ENCODE assay signal across 35 mouse cellular contexts in the genomic region with DNA sequence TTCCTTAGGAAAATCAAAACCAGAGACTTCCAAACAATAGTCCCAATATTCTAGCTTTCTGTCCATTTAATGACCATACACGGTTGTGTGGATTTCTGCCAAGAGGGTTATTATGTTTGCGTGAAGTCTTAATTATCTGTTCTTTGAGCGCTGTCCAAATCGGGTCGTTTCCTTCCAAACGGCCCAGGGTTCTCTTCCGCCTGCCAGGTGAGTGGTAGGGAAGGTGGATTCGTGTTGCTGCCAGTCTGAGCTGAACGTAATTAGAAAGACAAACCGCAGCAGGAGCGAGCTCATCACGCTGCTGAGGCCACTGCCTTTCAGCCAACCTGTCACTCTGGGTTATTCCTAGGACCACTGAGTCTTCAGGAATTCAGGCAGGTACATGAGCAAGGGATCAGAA. TPM values are rescaled to one million over a fixed set of nuclear protein-coding genes. Genes with fewer than 3 reads are reported as not detected.
DNase-seq lines count a peak whose midpoint lies in the region; ATAC-seq and TF ChIP-seq lines count a peak whose summit lies in the region.
"Had no signal": no experiment of that assay in that cellular context is flagged by ENCODE, and none has a peak within 500 bp of the region (broad histone marks: within the 10 kb centered on the region; RNA-seq: fewer than 3 reads in every experiment).

No protein-coding gene starts in this region.

- H3K27ac ChIP-seq in forebrain, embryonic 14.5 days (ENCODE audit: low read depth, low read length): no peak overlapping the region
- H3K27ac ChIP-seq in forebrain, embryonic 15.5 days (replicated peaks): no peak overlapping the region
- no peak overlapping the region for H3K27ac ChIP-seq in midbrain, embryonic 14.5 days (replicated peaks; ENCODE audit: low read depth, low read length)
- H3K27ac ChIP-seq in midbrain, embryonic 11.5 days (ENCODE audit: low read depth, low read length): no peak overlapping the region
- peak overlapping the region; percentile 48 for H3K27ac ChIP-seq in small intestine, adult 2 months (ENCODE audit: insufficient read depth, low read depth, low read length)
- H3K27ac ChIP-seq: gastrocnemius, adult 2 months; limb, embryonic 13.5 days; lung, embryonic 15.5 days; midbrain, embryonic 12.5 days had no signal

- H3K27me3 ChIP-seq in forebrain, embryonic 14.5 days (replicated peaks; ENCODE audit: control insufficient read depth, insufficient read depth, low read length): no peaks in the 10 kb centered on the region
- no peaks in the 10 kb centered on the region for H3K27me3 ChIP-seq in forebrain, embryonic 15.5 days
- no peaks in the 10 kb centered on the region for H3K27me3 ChIP-seq in midbrain, embryonic 14.5 days (ENCODE audit: control insufficient read depth, insufficient read depth, low read length)
- no peaks in the 10 kb centered on the region for H3K27me3 ChIP-seq in midbrain, embryonic 11.5 days (ENCODE audit: control insufficient read depth, insufficient read depth, low read length)
- H3K27me3 ChIP-seq in small intestine, adult 2 months (ENCODE audit: control insufficient read depth, insufficient read depth, low read length): no peaks in the 10 kb centered on the region
- H3K27me3 ChIP-seq: limb, embryonic 13.5 days; lung, embryonic 15.5 days; midbrain, embryonic 12.5 days had no signal

- WGBS in forebrain, embryonic 14.5 days: 45% methylated on average over 12 of the region's 12 CpGs
- 43% methylated on average over 12 of the region's 12 CpGs for WGBS in forebrain, embryonic 15.5 days
- WGBS in midbrain, embryonic 14.5 days: 69% methylated on average over 12 of the region's 12 CpGs
- 86% methylated on average over 12 of the region's 12 CpGs for WGBS in midbrain, embryonic 11.5 days
- 30% methylated on average over 12 of the region's 12 CpGs for WGBS in small intestine, adult 2 months

- TF ChIP-seq POLR2A in small intestine, adult 2 months (IDR thresholded peaks at IDR 0.05; ENCODE audit: low read depth, low read length): no peak

- H3K4me3 ChIP-seq in forebrain, embryonic 14.5 days (ENCODE audit: low read depth, low read length): no peak overlapping the region
- H3K4me3 ChIP-seq in forebrain, embryonic 15.5 days: no peak overlapping the region
- no peak overlapping the region for H3K4me3 ChIP-seq in midbrain, embryonic 14.5 days (replicated peaks; ENCODE audit: low read depth, low read length)
- no peak overlapping the region for H3K4me3 ChIP-seq in midbrain, embryonic 11.5 days (ENCODE audit: low read depth, low read length)
- no peak overlapping the region for H3K4me3 ChIP-seq in small intestine, adult 2 months (ENCODE audit: low read depth, low read length)
- H3K4me3 ChIP-seq: gastrocnemius, adult 2 months; limb, embryonic 13.5 days; lung, embryonic 15.5 days; midbrain, embryonic 12.5 days had no signal

- no peak overlapping the region for H3K9ac ChIP-seq in forebrain, embryonic 14.5 days (ENCODE audit: low read length)
- H3K9ac ChIP-seq in forebrain, embryonic 15.5 days (replicated peaks): no peak overlapping the region
- H3K9ac ChIP-seq in midbrain, embryonic 14.5 days (replicated peaks; ENCODE audit: low read length): no peak overlapping the region
- no peak overlapping the region for H3K9ac ChIP-seq in midbrain, embryonic 11.5 days (ENCODE audit: low read length)
- H3K9ac ChIP-seq: limb, embryonic 13.5 days; lung, embryonic 15.5 days; midbrain, embryonic 12.5 days had no signal

- no peak for TF ChIP-seq CTCF in small intestine, adult 2 months (IDR thresholded peaks at IDR 0.05; ENCODE audit: extremely low read depth, insufficient read length, insufficient replicate concordance, low read depth, low read length)

- H3K36me3 ChIP-seq in forebrain, embryonic 14.5 days (ENCODE audit: control insufficient read depth, insufficient read depth, low read length): no peaks in the 10 kb centered on the region
- no peaks in the 10 kb centered on the region for H3K36me3 ChIP-seq in forebrain, embryonic 15.5 days
- no peaks in the 10 kb centered on the region; the same call in 1 of the 2 replicates for H3K36me3 ChIP-seq in midbrain, embryonic 14.5 days (ENCODE audit: control insufficient read depth, insufficient read depth, low read length)
- no peaks in the 10 kb centered on the region for H3K36me3 ChIP-seq in midbrain, embryonic 11.5 days (ENCODE audit: control insufficient read depth, insufficient read depth, low read length)
- peaks cover 17% of the 10 kb centered on the region; the same call in 1 of the 2 replicates for H3K36me3 ChIP-seq in small intestine, adult 2 months (ENCODE audit: control insufficient read depth, insufficient read depth, low read length)
- H3K36me3 ChIP-seq: limb, embryonic 13.5 days; lung, embryonic 15.5 days; midbrain, embryonic 12.5 days had no signal

- peaks cover 6% of the 10 kb centered on the region for H3K4me1 ChIP-seq in forebrain, embryonic 14.5 days (ENCODE audit: control insufficient read depth, insufficient read depth, low read length)
- peaks cover 7% of the 10 kb centered on the region for H3K4me1 ChIP-seq in forebrain, embryonic 15.5 days
- no peaks in the 10 kb centered on the region for H3K4me1 ChIP-seq in midbrain, embryonic 14.5 days (ENCODE audit: control insufficient read depth, insufficient read depth, low read length)
- no peaks in the 10 kb centered on the region for H3K4me1 ChIP-seq in midbrain, embryonic 11.5 days (ENCODE audit: control insufficient read depth, insufficient read depth, low read length)
- peaks cover 37% of the 10 kb centered on the region; the same call in 1 of the 2 replicates for H3K4me1 ChIP-seq in small intestine, adult 2 months (ENCODE audit: control insufficient read depth, insufficient read depth, insufficient read length, low read length)

- no peak for ATAC-seq in forebrain, embryonic 14.5 days
- no peak for ATAC-seq in forebrain, embryonic 15.5 days (replicated peaks)
- no peak for ATAC-seq in midbrain, embryonic 14.5 days (ENCODE audit: low FRiP score, low TSS enrichment)
- ATAC-seq in midbrain, embryonic 11.5 days (ENCODE audit: low FRiP score): no peak
- ATAC-seq: CD4-positive, CD25-positive, alpha-beta regulatory T cell, adult 4 months; forebrain, embryonic 16.5 days; intestine, postnatal 0 days had no signal

- H3K4me2 ChIP-seq in forebrain, embryonic 14.5 days (ENCODE audit: low read length): no peak overlapping the region
- no peak overlapping the region for H3K4me2 ChIP-seq in forebrain, embryonic 15.5 days (replicated peaks)
- H3K4me2 ChIP-seq in midbrain, embryonic 14.5 days (ENCODE audit: low read length): no peak overlapping the region
- H3K4me2 ChIP-seq in midbrain, embryonic 11.5 days: no peak overlapping the region
- H3K4me2 ChIP-seq: heart, embryonic 11.5 days; limb, embryonic 13.5 days; liver, embryonic 11.5 days; lung, embryonic 15.5 days; midbrain, embryonic 12.5 days had no signal

- peak; percentile 38 for DNase-seq in forebrain, embryonic 14.5 days (ENCODE audit: low spot score)
- peak; percentile 31 for DNase-seq in midbrain, embryonic 14.5 days
- DNase-seq in midbrain, embryonic 11.5 days (ENCODE audit: low spot score, missing footprints): no peak
- DNase-seq in cerebellum, adult 9-11 months: peak; percentile 51
- DNase-seq in adrenal gland, postnatal 10 days: no peak
- DNase-seq: adrenal gland, postnatal 36 days; gastrocnemius, adult 2 months; gastrocnemius, postnatal 36 days; heart, postnatal 36 days; kidney, adult 9 months; kidney, postnatal 10 days; right cerebral cortex, postnatal 25 days; spleen, adult 18-20 months; thymus, adult 18-20 months; thymus, postnatal 25 days had no signal

- no peaks in the 10 kb centered on the region for H3K9me3 ChIP-seq in forebrain, embryonic 14.5 days (replicated peaks; ENCODE audit: control insufficient read depth, low read length)
- H3K9me3 ChIP-seq in forebrain, embryonic 15.5 days: no peaks in the 10 kb centered on the region
- no peaks in the 10 kb centered on the region for H3K9me3 ChIP-seq in midbrain, embryonic 14.5 days (ENCODE audit: control insufficient read depth, low read length)
- H3K9me3 ChIP-seq in midbrain, embryonic 11.5 days (ENCODE audit: control insufficient read depth, low read length): no peaks in the 10 kb centered on the region
- H3K9me3 ChIP-seq: limb, embryonic 13.5 days; lung, embryonic 15.5 days; midbrain, embryonic 12.5 days had no signal

RNA-seq across cellular contexts. Expression of gene Olfr412, which starts 53.9 kb away (rescaled TPM):
- not detected in 2 replicates for polyA plus RNA-seq in forebrain, embryonic 14.5 days (2014; fragmentation: Nextera tagmentation; extraction: Ambion mirVana)
- polyA plus RNA-seq in forebrain, embryonic 15.5 days (2015; fragmentation: Nextera tagmentation; extraction: Ambion mirVana): not detected in 2 replicates
- polyA plus RNA-seq in midbrain, embryonic 14.5 days (2014; fragmentation: Nextera tagmentation; extraction: Ambion mirVana): not detected in 2 replicates
- not detected in 2 replicates for polyA plus RNA-seq in midbrain, embryonic 11.5 days (2014; fragmentation: Nextera tagmentation; extraction: Ambion mirVana)
- polyA plus RNA-seq in small intestine, adult 2 months (2012; rRNA removed): not detected in 2 replicates
- not detected for total RNA-seq in adrenal gland, postnatal 10 days (2021)
- total RNA-seq: adrenal gland, postnatal 36 days; gastrocnemius, adult 2 months; gastrocnemius, postnatal 36 days; heart, adult 18-20 months; heart, postnatal 36 days; layer of hippocampus, postnatal 10 days; left cerebral cortex, adult 18-20 months; left cerebral cortex, postnatal 25 days; megakaryocyte, adult 5-6 weeks; neutrophil, adult 5-6 weeks had no signal
- polyA plus RNA-seq: CD4-positive, CD25-positive, alpha-beta regulatory T cell, adult 4 months; embryonic facial prominence, embryonic 11.5 days; forebrain, embryonic 16.5 days; heart, embryonic 11.5 days; heart, embryonic 16.5 days; intestine, postnatal 0 days; limb, embryonic 13.5 days; liver, embryonic 11.5 days; liver, embryonic 16.5 days; lung, embryonic 15.5 days; midbrain, embryonic 12.5 days; stomach, postnatal 0 days had no signal

Comparison
In these comparisons a context has a peak if more than half of its experiments do, and no peak if none do; other contexts are left out.
1. DNase-seq: peak in forebrain, embryonic 14.5 days (single experiment), midbrain, embryonic 14.5 days (single experiment) and cerebellum, adult 9-11 months (single experiment); none in midbrain, embryonic 11.5 days (single experiment) and adrenal gland, postnatal 10 days (single experiment).